Mouse (Mus musculus): ENCODE results near the gene Hfe2. TPM values are rescaled to one million over a fixed set of nuclear protein-coding genes. Genes with fewer than 3 reads are reported as not detected.

Gene Hfe2
- total RNA-seq, 1 experiment from 2014 or later, result not detected

DNA sequence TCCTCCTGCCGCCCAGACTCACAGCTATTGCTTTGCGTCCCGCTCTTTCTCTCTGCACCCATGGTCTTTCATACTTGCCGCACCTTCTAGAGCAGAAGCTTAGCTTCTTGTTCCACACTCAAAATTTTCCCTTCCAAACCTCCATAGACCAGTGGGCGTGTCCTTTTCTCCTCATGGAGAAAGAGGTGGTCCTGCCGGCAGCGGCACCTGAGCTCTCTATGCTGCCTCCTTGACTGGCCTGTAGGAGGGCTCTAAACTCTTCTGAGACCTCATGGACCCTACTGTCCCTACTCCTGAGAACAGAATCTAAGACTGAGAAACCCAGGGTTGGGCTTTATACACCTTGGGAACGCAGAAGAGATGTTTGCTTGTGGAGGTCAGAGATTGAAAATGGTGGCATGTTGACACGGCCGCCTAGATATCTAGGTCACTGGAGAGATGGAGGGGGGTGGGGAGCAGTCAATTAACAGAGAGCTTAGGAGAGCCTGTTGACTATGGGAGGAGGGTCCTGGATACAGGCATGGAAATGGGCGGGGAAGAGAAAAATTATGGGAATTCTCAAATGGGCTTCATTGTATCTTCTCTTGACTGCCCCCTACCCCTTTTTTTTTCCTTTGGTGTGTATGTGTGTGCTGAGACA lies 45.1 kb downstream of the Hfe2 start:
- ATAC-seq (replicated peaks; ENCODE audit: low read depth, poor library complexity, severe bottlenecking), result no peak

DNA sequence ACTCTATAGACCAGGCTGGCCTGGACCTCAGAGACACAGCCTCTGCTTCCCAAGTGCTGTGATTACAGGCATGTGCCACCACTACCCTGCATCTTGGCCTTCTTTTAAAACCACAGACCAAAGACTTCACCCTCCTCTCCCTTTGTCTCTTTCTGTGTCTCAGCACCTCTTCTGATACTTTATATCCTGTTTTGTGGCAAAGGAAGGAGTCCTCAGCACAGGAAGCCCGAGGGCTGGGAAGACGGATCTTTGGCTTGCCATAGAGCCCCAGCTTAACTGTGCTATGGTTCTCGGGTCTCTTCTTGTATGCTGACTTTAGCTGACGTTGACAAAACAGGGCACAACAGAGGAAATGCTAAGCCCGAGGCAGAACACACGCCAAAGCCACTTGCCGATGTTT lies 45.7 kb downstream of the Hfe2 start:
- ATAC-seq (replicated peaks; ENCODE audit: low read depth, poor library complexity, severe bottlenecking), result no peak

GRCm38 (mm10) chr3:96571336-96571735 lies 46.4 kb downstream of the Hfe2 start:
- no peak for ATAC-seq (replicated peaks; ENCODE audit: low read depth, poor library complexity, severe bottlenecking)

DNA sequence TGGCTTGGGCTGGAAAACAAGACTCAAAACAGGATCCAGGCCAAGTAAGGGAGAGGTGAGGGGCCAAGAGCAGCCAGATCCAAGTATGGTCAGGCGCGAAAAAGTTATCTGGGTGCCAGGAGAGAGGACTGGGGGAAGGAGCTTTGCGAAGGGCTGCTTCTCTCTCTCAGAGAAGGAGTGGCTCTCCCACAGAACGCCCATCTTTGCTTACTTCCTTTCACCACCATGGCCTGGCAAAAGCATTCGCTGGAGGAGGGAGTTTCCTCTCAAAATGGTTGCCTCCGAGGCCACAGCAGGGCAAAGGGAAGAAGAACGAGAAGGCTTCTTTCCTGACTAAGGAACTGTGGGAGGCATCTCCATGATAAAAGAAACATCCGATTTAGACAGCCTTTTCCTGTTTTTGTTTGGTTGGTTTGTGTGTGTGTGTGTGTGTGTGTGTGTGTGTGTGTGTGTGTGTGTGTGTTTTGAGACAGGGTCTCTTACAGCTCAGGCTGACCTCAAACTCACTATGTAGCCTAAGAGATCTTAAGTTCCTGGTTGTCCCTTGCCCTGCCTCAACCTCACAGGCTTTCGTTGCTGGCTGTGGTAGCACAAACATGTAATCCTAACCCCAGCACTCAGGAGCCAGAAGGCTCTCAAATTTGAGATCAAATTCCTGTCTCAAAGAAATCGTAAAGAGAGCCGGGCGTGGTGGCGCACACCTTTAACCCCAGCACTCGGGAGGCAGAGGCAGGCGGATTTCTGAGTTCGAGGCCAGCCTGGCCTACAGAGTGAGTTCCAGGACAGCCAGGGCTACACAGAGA lies 47.1 kb downstream of the Hfe2 start:
- peak; percentile 35 for ATAC-seq (replicated peaks; ENCODE audit: low read depth, poor library complexity, severe bottlenecking)

DNA sequence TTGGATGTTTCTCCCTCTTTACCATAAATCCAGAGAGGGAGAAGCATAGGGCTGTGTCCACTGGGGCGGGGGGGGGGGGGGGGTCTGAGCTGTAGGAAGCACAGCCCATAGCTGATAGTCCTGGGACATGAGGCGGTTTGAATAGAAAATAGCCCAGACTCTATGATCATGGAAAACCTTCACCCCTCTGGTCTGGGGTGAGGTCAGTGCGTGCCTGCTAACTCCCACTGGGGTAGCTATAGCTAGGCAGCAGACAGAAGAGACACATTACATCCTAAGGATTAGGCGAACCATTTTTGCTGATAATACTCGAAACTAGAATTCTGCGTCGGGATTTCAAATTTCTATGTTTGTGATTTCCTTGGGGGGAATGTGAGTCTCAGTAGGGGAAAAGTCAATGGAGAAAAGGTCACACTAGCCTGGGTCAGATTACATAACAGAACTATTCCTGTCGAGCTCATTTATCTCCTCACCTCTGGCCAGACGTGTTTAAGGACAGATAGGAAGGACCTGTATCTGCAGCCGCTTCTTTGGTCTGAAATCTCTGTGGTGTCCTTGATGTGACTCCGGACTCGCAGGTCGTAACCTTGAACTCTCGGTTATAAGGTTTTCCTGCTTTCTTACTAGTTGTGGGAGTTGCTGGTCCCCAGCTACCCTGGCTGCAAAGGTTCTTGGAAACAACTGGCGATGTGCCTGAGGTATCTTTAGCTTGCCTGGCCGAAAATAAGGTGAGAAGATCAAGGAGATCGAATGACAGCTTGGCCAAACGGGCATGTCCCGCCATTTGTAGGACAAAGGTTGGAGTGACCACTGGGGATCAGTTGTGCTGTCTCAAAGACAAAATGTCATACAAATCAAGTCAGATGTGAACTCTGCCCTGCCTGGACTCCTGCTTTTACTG lies 48.9 kb downstream of the Hfe2 start:
- no peak for ATAC-seq (replicated peaks; ENCODE audit: low read depth, poor library complexity, severe bottlenecking)

GRCm38 (mm10) chr3:96575272-96575984 lies 50.5 kb downstream of the Hfe2 start:
- ATAC-seq (replicated peaks; ENCODE audit: low read depth, poor library complexity, severe bottlenecking), result no peak

- ATAC-seq (replicated peaks; ENCODE audit: low read depth, poor library complexity, severe bottlenecking), result no peak
Observed at GRCm38 (mm10) chr3:96576005-96576658, 51.2 kb downstream of the Hfe2 start.

GRCm38 (mm10) chr3:96576690-96577541 lies 51.9 kb downstream of the Hfe2 start, which contains the start of gene Gm16253:
Gene Gm16253, plus strand, starts transcription at chr3:96576984.
- peak; percentile 87 for ATAC-seq (replicated peaks; ENCODE audit: low read depth, poor library complexity, severe bottlenecking)

GRCm38 (mm10) chr3:96577566-96577965 lies 52.6 kb downstream of the Hfe2 start:
- ATAC-seq (replicated peaks; ENCODE audit: low read depth, poor library complexity, severe bottlenecking), result no peak

Other genes starting within 250 kb of the Hfe2 start
- gene Fcgr1, start 231.2 kb upstream of the Hfe2 start, total RNA-seq (2017), result not detected in 2 replicates
- gene BC107364, start 72.9 kb upstream of the Hfe2 start, total RNA-seq (2017), result not detected in 2 replicates
- gene Txnip, start 32.8 kb downstream of the Hfe2 start, total RNA-seq (2017), result 163 and 170 TPM in 2 replicates
- gene Gm16253, start 51.8 kb downstream of the Hfe2 start, total RNA-seq (2017), result not detected in 2 replicates
- 47.2 and 48.1 TPM in 2 replicates for gene Polr3gl, start 69.0 kb downstream of the Hfe2 start, total RNA-seq (2017)
- not detected in 2 replicates for gene Ankrd34a, start 71.5 kb downstream of the Hfe2 start, total RNA-seq (2017)
- 1.3 and 3.2 TPM in 2 replicates for gene Lix1l, start 76.0 kb downstream of the Hfe2 start, total RNA-seq (2017)
- gene Rbm8a, start 104.8 kb downstream of the Hfe2 start, total RNA-seq (2017), result 81.2 and 82.9 TPM in 2 replicates
- gene Pex11b, start 110.2 kb downstream of the Hfe2 start, total RNA-seq (2017), result 20.1 and 22.3 TPM in 2 replicates
- not detected in 2 replicates for gene Gm42957, start 110.3 kb downstream of the Hfe2 start, total RNA-seq (2017)
- gene Itga10, start 120.4 kb downstream of the Hfe2 start, total RNA-seq (2017), result 0.37 and 0.92 TPM in 2 replicates
- gene Ankrd35, start 145.0 kb downstream of the Hfe2 start, total RNA-seq (2017), result not detected in 2 replicates
- 4.7 and 6.2 TPM in 2 replicates for gene Pias3, start 171.2 kb downstream of the Hfe2 start, total RNA-seq (2017)
- gene Nudt17, start 183.4 kb downstream of the Hfe2 start, total RNA-seq (2017), result 0.15 TPM in 1 of 2 replicates, not detected in the other
- 19.8 and 25.8 TPM in 2 replicates for gene Polr3c, start 202.5 kb downstream of the Hfe2 start, total RNA-seq (2017)
- gene Rnf115, start 202.5 kb downstream of the Hfe2 start, total RNA-seq (2017), result 56.2 and 69.8 TPM in 2 replicates

Data from common myeloid progenitor, adult 5-6 weeks (primary cell).